Mouse (Mus musculus): Measurements from ENCODE around the gene Rpl3l. TPM values are rescaled to one million over a fixed set of nuclear protein-coding genes. Genes with fewer than 3 reads are reported as not detected.
A peak's percentile ranks its signal among the peaks of the same experiment; 100 is the strongest.
"Not testable (repeated sequence)": the region's sequence is repeated elsewhere in the genome, so short reads cannot be mapped to it uniquely, and the experiment has no call there.

The Rpl3l gene
- polyA plus RNA-seq, 1 experiment from 2014 or later, result 0.39 TPM

- Histone ChIP-seq H3K4me3 (no peak overlapping the region; the same call in 1 of the 2 replicates), H3K36me3 (peaks cover 43% of the 10 kb centered on the region)
Observed at GRCm38 (mm10) chr17:24705821-24706220, 21.8 kb upstream of the Rpl3l start.

GRCm38 (mm10) chr17:24706982-24707800 is 20.4 kb upstream of the Rpl3l start, which contains the start of gene Tbl3:
Gene Tbl3, minus strand, starts transcription at chr17:24707660.
- Histone ChIP-seq H3K4me1 (peaks cover 13% of the 10 kb centered on the region), H3K36me3 (peaks cover 29% of the 10 kb centered on the region), H3K9me3 (no peaks in the 10 kb centered on the region), H3K27ac (peak within 1 kb of the TSS; percentile 87), H3K27me3 (ENCODE audit: insufficient read depth, poor library complexity, severe bottlenecking) (no peaks in the 10 kb centered on the region), H3K4me3 (peak within 1 kb of the TSS; percentile 72)
- WGBS, result 3% methylated on average over 32 of the region's 32 CpGs
- peak; percentile 95 for DNase-seq (ENCODE audit: low spot score)

More at GRCm38 (mm10) chr17:24705821-24706220, 21.8 kb upstream of the Rpl3l start:
- no peak for DNase-seq (ENCODE audit: low spot score)
- Histone ChIP-seq H3K4me1 (peaks cover 13% of the 10 kb centered on the region), H3K27ac (no peak overlapping the region), H3K9me3 (no peaks in the 10 kb centered on the region), H3K27me3 (ENCODE audit: insufficient read depth, poor library complexity, severe bottlenecking) (no peaks in the 10 kb centered on the region)
- WGBS, result 93% methylated on average over 3 of the region's 3 CpGs

GRCm38 (mm10) chr17:24707801-24708425 is 19.7 kb upstream of the Rpl3l start:
- H3K4me1 ChIP-seq, result peaks cover 13% of the 10 kb centered on the region
- peak overlapping the region; percentile 87 for H3K27ac ChIP-seq
- no peak for DNase-seq (ENCODE audit: low spot score)
- peaks cover 22% of the 10 kb centered on the region for H3K36me3 ChIP-seq
- H3K9me3 ChIP-seq, result no peaks in the 10 kb centered on the region
- H3K4me3 ChIP-seq, result peak overlapping the region; percentile 72
- WGBS, result 8% methylated on average over 24 of the region's 24 CpGs
- H3K27me3 ChIP-seq (ENCODE audit: insufficient read depth, poor library complexity, severe bottlenecking), result no peaks in the 10 kb centered on the region

- peaks cover 13% of the 10 kb centered on the region for H3K4me1 ChIP-seq
- 35% methylated on average over 2 of the region's 2 CpGs for WGBS
- peaks cover 19% of the 10 kb centered on the region for H3K36me3 ChIP-seq
- no peak overlapping the region for H3K27ac ChIP-seq
- no peak for DNase-seq (ENCODE audit: low spot score)
- H3K27me3 ChIP-seq (ENCODE audit: insufficient read depth, poor library complexity, severe bottlenecking), result no peaks in the 10 kb centered on the region
- no peaks in the 10 kb centered on the region for H3K9me3 ChIP-seq
- H3K4me3 ChIP-seq, result no peak overlapping the region
Observed at GRCm38 (mm10) chr17:24708646-24709045, 19.0 kb upstream of the Rpl3l start.

- H3K36me3 ChIP-seq, result peaks cover 29% of the 10 kb centered on the region
- no peaks in the 10 kb centered on the region for H3K27me3 ChIP-seq (ENCODE audit: insufficient read depth, poor library complexity, severe bottlenecking)
- H3K4me3 ChIP-seq, result no peak overlapping the region
- 81% methylated on average over 6 of the region's 6 CpGs for WGBS
- no peak for DNase-seq (ENCODE audit: low spot score)
- H3K9me3 ChIP-seq, result no peaks in the 10 kb centered on the region
- 0 out of 2 replicates have a peak, but pooled peaks cover 6% of the 10 kb centered on the region for H3K4me1 ChIP-seq
- H3K27ac ChIP-seq, result no peak overlapping the region
Observed at GRCm38 (mm10) chr17:24715556-24715955, 12.1 kb upstream of the Rpl3l start.

GRCm38 (mm10) chr17:24716166-24716682 is 11.4 kb upstream of the Rpl3l start:
- peaks cover 8% of the 10 kb centered on the region for H3K4me1 ChIP-seq
- peaks cover 34% of the 10 kb centered on the region for H3K36me3 ChIP-seq
- no peaks in the 10 kb centered on the region for H3K27me3 ChIP-seq (ENCODE audit: insufficient read depth, poor library complexity, severe bottlenecking)
- H3K27ac ChIP-seq, result no peak overlapping the region
- H3K4me3 ChIP-seq, result no peak overlapping the region
- H3K9me3 ChIP-seq, result no peaks in the 10 kb centered on the region
- DNase-seq (ENCODE audit: low spot score), result no peak
- WGBS, result 95% methylated on average over 15 of the region's 15 CpGs

GRCm38 (mm10) chr17:24717943-24718342 is 9.7 kb upstream of the Rpl3l start, which contains the start of the genes Rnf151 and Rps2:
Gene Rnf151, minus strand, starts transcription at chr17:24718063.
Gene Rps2, plus strand, starts transcription at chr17:24718116.
- Histone ChIP-seq H3K4me1 (peaks cover 23% of the 10 kb centered on the region), H3K4me3 (peak within 1 kb of the TSS; percentile 78), H3K27ac (no peak within 1 kb of the TSS), H3K9me3 (no peaks in the 10 kb centered on the region), H3K27me3 (ENCODE audit: insufficient read depth, poor library complexity, severe bottlenecking) (no peaks in the 10 kb centered on the region), H3K36me3 (peaks cover 47% of the 10 kb centered on the region)
- no peak for DNase-seq (ENCODE audit: low spot score)
- 80% methylated on average over 4 of the region's 4 CpGs for WGBS

- Histone ChIP-seq H3K36me3 (peaks cover 47% of the 10 kb centered on the region), H3K4me1 (peaks cover 27% of the 10 kb centered on the region), H3K27ac (peak overlapping the region; percentile 95), H3K4me3 (peak overlapping the region; percentile 78)
- H3K9me3 ChIP-seq; DNase-seq (ENCODE audit: low spot score); H3K27me3 ChIP-seq (ENCODE audit: insufficient read depth, poor library complexity, severe bottlenecking): not testable (repeated sequence)
- WGBS, result 56% methylated on average over 5 of the region's 5 CpGs
Observed at GRCm38 (mm10) chr17:24718938-24719337, 8.7 kb upstream of the Rpl3l start.

GRCm38 (mm10) chr17:24719494-24720222 is 8.0 kb upstream of the Rpl3l start:
- Histone ChIP-seq H3K27me3 (ENCODE audit: insufficient read depth, poor library complexity, severe bottlenecking) (no peaks in the 10 kb centered on the region), H3K27ac (peak overlapping the region; percentile 95), H3K4me1 (peaks cover 27% of the 10 kb centered on the region), H3K4me3 (peak overlapping the region; percentile 78), H3K9me3 (no peaks in the 10 kb centered on the region), H3K36me3 (peaks cover 47% of the 10 kb centered on the region)
- under 1% methylated on average over 60 of the region's 61 CpGs for WGBS
- peak; percentile 99 for DNase-seq (ENCODE audit: low spot score)

GRCm38 (mm10) chr17:24720616-24721015 is 7.0 kb upstream of the Rpl3l start:
- under 1% methylated on average over 11 of the region's 11 CpGs for WGBS
- H3K36me3 ChIP-seq, result peaks cover 45% of the 10 kb centered on the region
- peak overlapping the region; percentile 78 for H3K4me3 ChIP-seq
- DNase-seq (ENCODE audit: low spot score); H3K9me3 ChIP-seq; H3K27me3 ChIP-seq (ENCODE audit: insufficient read depth, poor library complexity, severe bottlenecking): not testable (repeated sequence)
- peaks cover 27% of the 10 kb centered on the region for H3K4me1 ChIP-seq
- H3K27ac ChIP-seq, result peak overlapping the region; percentile 95

GRCm38 (mm10) chr17:24721383-24721955 is 6.2 kb upstream of the Rpl3l start:
- peak overlapping the region; percentile 78 for H3K4me3 ChIP-seq
- H3K27ac ChIP-seq, result peak overlapping the region; percentile 25; the same call in 1 of the 2 replicates
- 33% methylated on average over 7 of the region's 7 CpGs for WGBS

GRCm38 (mm10) chr17:24722220-24722924 is 5.2 kb upstream of the Rpl3l start:
- H3K27me3 ChIP-seq (ENCODE audit: insufficient read depth, poor library complexity, severe bottlenecking), result no peaks in the 10 kb centered on the region
- WGBS, result 33% methylated on average over 13 of the region's 13 CpGs
- H3K9me3 ChIP-seq, result no peaks in the 10 kb centered on the region
- peaks cover 24% of the 10 kb centered on the region for H3K4me1 ChIP-seq
- H3K27ac ChIP-seq, result no peak overlapping the region
- H3K36me3 ChIP-seq, result peaks cover 30% of the 10 kb centered on the region
- peak overlapping the region; percentile 78 for H3K4me3 ChIP-seq
- no peak for DNase-seq (ENCODE audit: low spot score)

More at GRCm38 (mm10) chr17:24721383-24721955, 6.2 kb upstream of the Rpl3l start:
- H3K4me1 ChIP-seq, result peaks cover 24% of the 10 kb centered on the region
- H3K27me3 ChIP-seq (ENCODE audit: insufficient read depth, poor library complexity, severe bottlenecking); DNase-seq (ENCODE audit: low spot score); H3K9me3 ChIP-seq: not testable (repeated sequence)
- peaks cover 37% of the 10 kb centered on the region for H3K36me3 ChIP-seq

Measured in heart, embryonic 10.5 days (tissue).